Mouse (Mus musculus) telencephalon, adult 2 months (tissue): Measurements from ENCODE around the gene Aebp2.
A peak's percentile ranks its signal among the peaks of the same experiment; 100 is the strongest.

Experiments
- DNase-seq: peaks from one replicate; pipeline ENCODE4 v3.0.0-alpha.2; 2011; ENCODE audit warnings: low read depth, low spot score

The Aebp2 gene

GRCm38 (mm10) chr6:140696192-140696879 lies 73.9 kb downstream of the Aebp2 start:
- DNase-seq, result peak; percentile 41

DNA sequence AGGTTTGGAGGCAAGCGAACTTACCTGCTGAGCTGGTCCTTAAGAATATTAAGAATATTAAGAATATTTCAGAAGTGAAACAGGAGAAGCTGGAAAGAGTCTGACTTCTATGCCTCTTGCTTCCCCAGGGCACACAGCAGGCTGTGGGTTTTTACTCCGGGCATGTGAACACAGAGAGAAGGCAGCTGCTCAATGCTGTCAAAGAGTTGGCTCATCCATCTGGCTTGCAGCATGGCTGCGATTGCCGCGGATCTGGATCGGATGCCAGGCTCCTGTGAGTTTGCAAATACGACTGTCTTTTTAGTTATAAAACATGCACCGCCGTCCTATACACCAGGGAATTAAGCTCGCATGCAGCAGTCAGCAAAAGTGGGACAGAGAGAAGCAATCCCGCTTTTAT lies 75.5 kb downstream of the Aebp2 start:
- peak; percentile 51 for DNase-seq

- DNase-seq, result no peak
Measured at GRCm38 (mm10) chr6:140698596-140698995, 76.1 kb downstream of the Aebp2 start.

DNA sequence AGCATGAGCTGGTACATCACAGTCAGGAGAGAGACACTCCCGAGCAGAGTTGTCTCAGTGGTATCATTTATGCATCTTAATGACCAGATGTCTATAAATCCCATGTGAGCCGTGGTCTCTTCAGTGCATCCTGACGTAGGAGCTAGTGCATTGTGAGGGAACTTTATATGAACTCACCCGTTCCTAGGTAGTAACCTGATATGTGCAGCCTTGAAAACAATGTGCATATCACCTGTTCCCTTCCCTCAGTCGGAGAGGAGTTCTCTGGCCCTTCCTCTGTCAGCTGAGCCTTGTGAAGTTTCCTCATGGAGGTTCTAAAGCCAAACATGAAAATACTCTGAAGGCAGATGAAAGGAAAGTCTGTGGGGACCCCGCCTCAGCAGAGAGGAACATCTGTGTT lies 78.8 kb downstream of the Aebp2 start:
- DNase-seq, result no peak

GRCm38 (mm10) chr6:140705132-140705531 lies 82.7 kb downstream of the Aebp2 start:
- DNase-seq, result no peak

- no peak for DNase-seq
Measured at GRCm38 (mm10) chr6:140706056-140706455, 83.6 kb downstream of the Aebp2 start.

- no peak for DNase-seq
Measured at GRCm38 (mm10) chr6:140708059-140708458, 85.6 kb downstream of the Aebp2 start.

DNA sequence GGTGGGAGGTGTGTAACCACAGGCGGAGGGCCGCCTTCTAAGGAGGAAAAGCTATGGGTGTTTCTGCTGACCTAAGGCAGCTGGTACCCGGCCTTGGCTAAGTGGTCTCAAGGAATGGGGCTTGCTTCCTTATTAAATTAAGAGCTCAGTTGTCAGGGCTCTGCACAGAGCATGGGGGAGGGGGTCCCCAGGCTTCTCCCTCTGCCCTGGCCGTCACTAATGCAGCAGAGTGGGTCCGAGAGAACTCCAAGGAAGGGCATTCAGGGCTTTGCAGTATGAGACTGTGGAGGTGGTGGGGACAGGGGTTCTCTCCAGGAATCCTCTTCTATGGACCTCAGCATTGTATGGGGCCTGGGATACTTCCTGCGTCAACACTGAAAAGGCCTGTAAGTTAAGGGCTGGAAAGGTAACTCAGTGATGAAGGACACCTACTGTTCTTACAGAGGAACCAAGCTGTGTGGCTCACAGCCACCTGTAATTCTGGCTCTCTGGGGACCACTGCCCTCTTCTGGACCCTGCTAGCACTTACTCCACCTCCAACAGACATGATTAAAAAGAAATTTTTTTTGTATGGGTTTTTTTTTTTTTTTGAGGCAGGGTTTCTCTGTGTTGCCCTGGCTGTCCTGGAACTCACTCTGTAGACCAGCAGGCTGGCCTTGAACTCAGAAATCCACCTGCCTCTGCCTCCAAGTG lies 87.1 kb downstream of the Aebp2 start:
- no peak for DNase-seq

DNA sequence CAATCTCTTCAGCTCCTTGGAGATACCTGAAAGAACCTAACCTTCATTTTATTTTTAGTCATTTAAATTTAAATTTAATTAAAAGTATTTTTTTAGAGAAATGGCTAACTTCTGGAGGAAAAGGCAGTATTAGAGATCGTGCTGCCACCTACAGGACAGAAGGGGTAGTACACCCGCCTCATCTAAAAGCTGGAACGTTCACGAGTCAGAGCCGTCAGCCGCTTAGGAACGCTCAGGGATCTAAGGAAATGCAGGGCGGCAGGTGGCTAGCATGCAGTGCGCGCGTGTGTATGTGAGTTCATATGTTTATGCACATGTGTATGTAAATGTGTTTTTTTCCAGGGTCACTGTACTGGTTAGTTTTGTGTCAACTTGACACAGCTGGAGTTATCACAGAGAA lies 90.3 kb downstream of the Aebp2 start:
- no peak for DNase-seq

- peak; percentile 41 for DNase-seq
Measured at GRCm38 (mm10) chr6:140714905-140715365, 92.5 kb downstream of the Aebp2 start.

DNA sequence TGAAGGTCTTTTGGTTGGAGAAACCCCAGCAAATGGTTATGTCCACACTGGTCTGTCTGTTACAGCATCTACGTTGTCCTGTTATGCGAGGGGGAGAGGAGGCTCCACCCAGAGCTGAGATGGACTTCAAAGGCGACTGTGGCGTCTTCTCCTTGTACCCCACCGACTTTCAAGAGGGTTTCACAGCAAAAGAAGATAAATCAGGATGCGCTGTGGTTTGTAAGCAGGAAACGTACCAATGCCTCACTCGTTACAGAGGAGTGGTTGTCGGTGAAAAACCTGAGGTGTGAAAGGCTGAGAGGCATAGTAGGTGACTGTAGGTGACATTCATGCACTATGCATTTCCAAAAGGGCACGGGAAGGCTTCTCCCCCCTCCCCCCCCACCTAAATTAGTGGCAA lies 99.6 kb downstream of the Aebp2 start:
- no peak for DNase-seq
